Mouse (Mus musculus) myocyte (in vitro differentiated cells): ENCODE data around the gene Dlgap1. TPM values are rescaled to one million over a fixed set of nuclear protein-coding genes. Genes with fewer than 3 reads are reported as not detected.

Source experiments
- H3K27me3 ChIP-seq: one replicate; pipeline ENCODE4 v1.6.1; 2011; ENCODE audit not compliant: control insufficient read depth, insufficient read depth, insufficient read length
- H3K36me3 ChIP-seq: one replicate; pipeline ENCODE4 v1.6.1; 2011; ENCODE audit not compliant: control insufficient read depth, insufficient read depth
- H3K4me2 ChIP-seq: one replicate; pipeline ENCODE4 v1.6.1; 2011; ENCODE audit warnings: low read depth, control low read depth
- H3K4me3 ChIP-seq: one replicate; pipeline ENCODE4 v1.5.1; 2011; ENCODE audit warnings: mild to moderate bottlenecking, control low read depth, moderate library complexity
- H3K79me2 ChIP-seq: one replicate; pipeline ENCODE4 v1.6.1; 2011; ENCODE audit not compliant: control insufficient read depth, insufficient read depth
- H3ac ChIP-seq: one replicate; pipeline ENCODE4 v1.6.1; 2011; ENCODE audit not compliant: control insufficient read depth, insufficient read length
- CEBPB ChIP-seq: IDR thresholded peaks from 2 replicates; pipeline ENCODE4 v1.6.1; 2011; ENCODE audit warnings: mild to moderate bottlenecking, moderate library complexity; ENCODE audit not compliant: poor library complexity, insufficient read depth, severe bottlenecking
- E2F4 ChIP-seq: IDR thresholded peaks from one replicate; pipeline ENCODE4 v1.6.1; 2011; ENCODE audit warnings: mild to moderate bottlenecking, control low read depth, moderate library complexity; ENCODE audit not compliant: insufficient read depth
- MAX ChIP-seq: IDR thresholded peaks from one replicate; pipeline ENCODE4 v1.6.1; 2011; ENCODE audit warnings: low read depth, mild to moderate bottlenecking, control low read depth
- MYOD1 ChIP-seq, 3 experiments: IDR thresholded peaks; one replicate each; pipeline ENCODE4 v1.6.1; 2011; ENCODE audit warnings: control low read depth in 2 of 3, low read depth in 2 of 3, mild to moderate bottlenecking in 2 of 3, moderate library complexity in 1 of 3; ENCODE audit not compliant: insufficient read length in 2 of 3, control insufficient read depth in 1 of 3
- MYOG ChIP-seq, 3 experiments: IDR thresholded peaks; one replicate each; pipeline ENCODE4 v1.6.1; 2011; ENCODE audit warnings: control low read depth in 2 of 3, low read depth in 2 of 3, mild to moderate bottlenecking in 2 of 3; ENCODE audit not compliant: insufficient read length in 2 of 3, control insufficient read depth in 1 of 3, insufficient read depth in 1 of 3
- POLR2A ChIP-seq: IDR thresholded peaks from one replicate; pipeline ENCODE4 v1.6.1; 2011; ENCODE audit warnings: low read depth, mild to moderate bottlenecking, control low read depth, moderate library complexity; ENCODE audit not compliant: insufficient read length
- POLR2AphosphoS2 ChIP-seq: IDR thresholded peaks from one replicate; pipeline ENCODE4 v1.6.1; 2011; ENCODE audit warnings: low read depth, control low read depth; ENCODE audit not compliant: insufficient read length
- REST ChIP-seq: IDR thresholded peaks from one replicate; pipeline ENCODE4 v1.6.1; 2011; ENCODE audit warnings: mild to moderate bottlenecking, control low read depth, moderate library complexity; ENCODE audit not compliant: insufficient read depth, insufficient read length
- SRF ChIP-seq: IDR thresholded peaks from one replicate; pipeline ENCODE4 v1.6.1; 2011; ENCODE audit warnings: low read depth; ENCODE audit not compliant: control insufficient read depth, insufficient read length
- TCF12 ChIP-seq: IDR thresholded peaks from one replicate; pipeline ENCODE4 v1.6.1; 2011; ENCODE audit warnings: mild to moderate bottlenecking, control low read depth; ENCODE audit not compliant: poor library complexity, insufficient read depth, severe bottlenecking
- TCF3 ChIP-seq: IDR thresholded peaks from one replicate; pipeline ENCODE4 v1.6.1; 2011; ENCODE audit warnings: low read depth, control low read depth; ENCODE audit not compliant: insufficient read length
- USF1 ChIP-seq: IDR thresholded peaks from one replicate; pipeline ENCODE4 v1.6.1; 2011; ENCODE audit warnings: low read depth, mild to moderate bottlenecking, control low read depth, moderate library complexity
- polyA plus RNA-seq: library from polyadenylated mRNA; unstranded; fragments of >200 nt; fragmentation: generic; extraction: Trizol; gene quantifications from one replicate; pipeline ENCODE4 v1.2.1, GENCODE M21; 2012; ENCODE audit warnings: missing spikeins

The Dlgap1 gene
- polyA plus RNA-seq, 1 experiment, result 0.31 TPM

- Histone ChIP-seq H3K36me3 (no peaks in the 10 kb centered on the region), H3K79me2 (no peaks in the 10 kb centered on the region), H3K27me3 (no peaks in the 10 kb centered on the region), H3K4me3 (no peak overlapping the region), H3ac (no peak overlapping the region), H3K4me2 (no peak overlapping the region)
- no peak for TF ChIP-seq CEBPB
- no peak for TF ChIP-seq POLR2A
These were observed 394.7 kb downstream of the Dlgap1 start for GRCm38 (mm10) chr17:70363561-70363960.

- no peak overlapping the region for H3K4me2 ChIP-seq
- no peaks in the 10 kb centered on the region for H3K79me2 ChIP-seq
- H3K4me3 ChIP-seq, result no peak overlapping the region
- no peak for TF ChIP-seq TCF3
- TF ChIP-seq MYOG (IDR thresholded peaks at IDR 0.05; ENCODE audit: control insufficient read depth in 1 of 3, insufficient read depth in 1 of 3, insufficient read length in 2 of 3, low read depth in 2 of 3), result no peak
- TF ChIP-seq REST, result no peak
- TF ChIP-seq USF1, result no peak
- no peak for TF ChIP-seq TCF12
- TF ChIP-seq SRF, result no peak
- TF ChIP-seq MYOD1 (IDR thresholded peaks at IDR 0.05; ENCODE audit: control insufficient read depth in 1 of 3, insufficient read length in 2 of 3, low read depth in 2 of 3), result no peak
- no peak for TF ChIP-seq POLR2A
- no peak for TF ChIP-seq E2F4
- no peak for TF ChIP-seq MAX
- no peaks in the 10 kb centered on the region for H3K36me3 ChIP-seq
- H3ac ChIP-seq, result no peak overlapping the region
- no peaks in the 10 kb centered on the region for H3K27me3 ChIP-seq
These were observed 395.1 kb downstream of the Dlgap1 start for GRCm38 (mm10) chr17:70363971-70364370.

DNA sequence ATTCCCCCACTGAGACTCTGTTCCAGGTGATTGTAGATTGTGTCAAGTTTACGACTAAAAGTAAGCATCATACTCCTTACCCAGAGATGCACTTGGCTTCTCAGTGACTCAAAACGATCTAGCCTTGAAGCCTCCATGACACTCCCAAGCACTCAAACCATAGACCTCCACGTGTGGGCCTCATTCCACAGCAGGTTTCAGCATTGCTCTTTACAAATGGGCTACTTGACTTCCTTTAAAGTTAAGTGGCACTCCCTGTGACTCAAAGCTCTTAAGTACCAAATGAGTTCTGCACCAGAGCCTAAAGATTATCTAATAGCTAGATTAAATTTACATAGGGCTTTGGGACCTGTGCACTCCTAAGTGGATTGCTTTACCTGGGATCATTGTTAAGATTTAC is 400.3 kb downstream of the Dlgap1 start:
- H3ac ChIP-seq, result no peak overlapping the region
- H3K4me3 ChIP-seq, result no peak overlapping the region
- no peaks in the 10 kb centered on the region for H3K27me3 ChIP-seq
- no peaks in the 10 kb centered on the region for H3K79me2 ChIP-seq
- no peaks in the 10 kb centered on the region for H3K36me3 ChIP-seq
- TF ChIP-seq REST (no peak), E2F4 (no peak), MYOG (IDR thresholded peaks at IDR 0.05; ENCODE audit: control insufficient read depth in 1 of 3, insufficient read depth in 1 of 3, insufficient read length in 2 of 3, low read depth in 2 of 3) (no peak), POLR2A (no peak), MAX (no peak), TCF3 (no peak), USF1 (no peak), TCF12 (no peak), POLR2AphosphoS2 (no peak), MYOD1 (IDR thresholded peaks at IDR 0.05; ENCODE audit: control insufficient read depth in 1 of 3, insufficient read length in 2 of 3, low read depth in 2 of 3) (no peak), SRF (no peak)
- H3K4me2 ChIP-seq, result no peak overlapping the region

GRCm38 (mm10) chr17:70377020-70377419 is 408.1 kb downstream of the Dlgap1 start:
- TF ChIP-seq E2F4, result no peak
- no peak for TF ChIP-seq POLR2A
- TF ChIP-seq MYOD1 (IDR thresholded peaks at IDR 0.05; ENCODE audit: control insufficient read depth in 1 of 3, insufficient read length in 2 of 3, low read depth in 2 of 3), result no peak
- TF ChIP-seq REST, result no peak
- TF ChIP-seq MYOG (IDR thresholded peaks at IDR 0.05; ENCODE audit: control insufficient read depth in 1 of 3, insufficient read depth in 1 of 3, insufficient read length in 2 of 3, low read depth in 2 of 3), result no peak
- H3K79me2 ChIP-seq, result no peaks in the 10 kb centered on the region
- H3ac ChIP-seq, result no peak overlapping the region
- H3K4me2 ChIP-seq, result no peak overlapping the region
- no peaks in the 10 kb centered on the region for H3K27me3 ChIP-seq
- H3K36me3 ChIP-seq, result no peaks in the 10 kb centered on the region
- no peak overlapping the region for H3K4me3 ChIP-seq

- Histone ChIP-seq H3K4me3 (no peak overlapping the region), H3K27me3 (no peaks in the 10 kb centered on the region), H3ac (no peak overlapping the region), H3K4me2 (no peak overlapping the region), H3K79me2 (no peaks in the 10 kb centered on the region), H3K36me3 (no peaks in the 10 kb centered on the region)
- TF ChIP-seq MYOG (IDR thresholded peaks at IDR 0.05; ENCODE audit: control insufficient read depth in 1 of 3, insufficient read depth in 1 of 3, insufficient read length in 2 of 3, low read depth in 2 of 3), result no peak
- TF ChIP-seq E2F4, result no peak
- no peak for TF ChIP-seq POLR2AphosphoS2
- TF ChIP-seq TCF12, result no peak
- TF ChIP-seq CEBPB, result no peak
- no peak for TF ChIP-seq SRF
These were observed 419.6 kb downstream of the Dlgap1 start for GRCm38 (mm10) chr17:70388447-70388846.

DNA sequence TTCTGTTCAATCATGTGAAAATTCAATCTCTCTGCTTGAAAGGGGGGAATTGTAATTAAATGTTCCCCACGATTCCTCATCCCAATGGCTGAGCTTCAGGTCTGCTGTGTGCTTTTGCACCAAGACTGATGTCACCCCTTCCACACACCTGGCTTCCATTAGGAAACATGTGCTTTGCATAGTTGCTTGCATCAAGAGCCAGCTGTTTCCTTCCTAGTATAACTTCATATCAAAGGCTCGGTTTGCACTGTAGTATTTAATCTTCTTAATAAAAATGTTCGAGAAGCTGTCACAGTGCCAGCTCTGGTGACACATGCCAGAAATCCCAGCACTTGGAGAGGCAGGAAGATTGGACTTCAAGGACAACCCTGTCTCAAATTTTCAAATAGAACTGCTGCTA is 428.3 kb downstream of the Dlgap1 start:
- H3K36me3 ChIP-seq, result no peaks in the 10 kb centered on the region
- H3K79me2 ChIP-seq, result no peaks in the 10 kb centered on the region
- no peak overlapping the region for H3K4me3 ChIP-seq
- no peak overlapping the region for H3K4me2 ChIP-seq
- H3K27me3 ChIP-seq, result no peaks in the 10 kb centered on the region
- H3ac ChIP-seq, result no peak overlapping the region
- TF ChIP-seq USF1, result no peak
